Mouse (Mus musculus) central nervous system, embryonic 14 days (tissue): ENCODE results near the gene Kirrel2. TPM values are rescaled to one million over a fixed set of nuclear protein-coding genes. Genes with fewer than 3 reads are reported as not detected.

Experiments
- polyA plus RNA-seq: library from polyadenylated mRNA; depleted of rRNA; stranded (reverse); fragments of >200 nt; gene quantifications from 2 replicates; pipeline ENCODE4 v1.2.3, GENCODE M21; 2012; rRNA removed

Gene Kirrel2
- polyA plus RNA-seq = 1.2 and 1.9 TPM in 2 replicates

GRCm38 (mm10) chr7:30457629-30458330 is at the start of gene Kirrel2, which contains the start of gene Nphs1:
Kirrel2 (minus strand) TSS chr7:30457690.
Nphs1 (plus strand) TSS chr7:30458315.

GRCm38 (mm10) chr7:30493401-30493931 is 36.0 kb upstream of the Kirrel2 start, which contains the start of gene Prodh2:
Prodh2 (plus strand) TSS chr7:30493622.

GRCm38 (mm10) chr7:30444971-30445751 is 12.3 kb downstream of the Kirrel2 start, which contains the start of gene Aplp1:
Aplp1 (minus strand) TSS chr7:30445535.

GRCm38 (mm10) chr7:30421175-30421889 is 36.2 kb downstream of the Kirrel2 start, which contains the start of gene Nfkbid:
Nfkbid (plus strand) TSS chr7:30421732.

GRCm38 (mm10) chr7:30419561-30420499 is 37.7 kb downstream of the Kirrel2 start, which contains the start of gene Hcst:
Hcst (minus strand) TSS chr7:30419854.

GRCm38 (mm10) chr7:30413596-30413995 is 43.9 kb downstream of the Kirrel2 start, which contains the start of gene Tyrobp:
Tyrobp (plus strand) TSS chr7:30413760.

Other genes starting within 250 kb of the Kirrel2 start
- gene Polr2i, start 225.7 kb downstream of the Kirrel2 start, polyA plus RNA-seq = 269 and 294 TPM in 2 replicates
- 193 and 204 TPM in 2 replicates for gene Tbcb, start 225.4 kb downstream of the Kirrel2 start, polyA plus RNA-seq
- 0.12 and 0.14 TPM in 2 replicates for gene Ovol3, start 222.0 kb downstream of the Kirrel2 start, polyA plus RNA-seq
- 0.13 and 0.17 TPM in 2 replicates for gene Thap8, start 177.6 kb downstream of the Kirrel2 start, polyA plus RNA-seq
- 18.4 and 23.7 TPM in 2 replicates for gene Wdr62, start 177.3 kb downstream of the Kirrel2 start, polyA plus RNA-seq
- gene Clip3, start 166.0 kb downstream of the Kirrel2 start, polyA plus RNA-seq = 205 and 218 TPM in 2 replicates
- 139 and 146 TPM in 2 replicates for gene Alkbh6, start 149.0 kb downstream of the Kirrel2 start, polyA plus RNA-seq
- 31.1 and 59.8 TPM in 2 replicates for gene Syne4, start 142.9 kb downstream of the Kirrel2 start, polyA plus RNA-seq
- 0.53 and 0.69 TPM in 2 replicates for gene E130208F15Rik, start 135.9 kb downstream of the Kirrel2 start, polyA plus RNA-seq
- 21.2 and 23.7 TPM in 2 replicates for gene Sdhaf1, start 133.8 kb downstream of the Kirrel2 start, polyA plus RNA-seq
- gene Lrfn3, start 94.9 kb downstream of the Kirrel2 start, polyA plus RNA-seq = 21.5 and 22.5 TPM in 2 replicates
- gene Tyrobp, start 43.9 kb downstream of the Kirrel2 start, polyA plus RNA-seq = 28.6 and 28.9 TPM in 2 replicates
- 0.79 and 0.81 TPM in 2 replicates for gene Hcst, start 37.8 kb downstream of the Kirrel2 start, polyA plus RNA-seq
- 2.7 TPM in 2 replicates for gene Nfkbid, start 36.0 kb downstream of the Kirrel2 start, polyA plus RNA-seq
- 419 and 440 TPM in 2 replicates for gene Aplp1, start 12.2 kb downstream of the Kirrel2 start, polyA plus RNA-seq
- gene Nphs1, start 625 bp upstream of the Kirrel2 start, polyA plus RNA-seq = 1.2 and 2.2 TPM in 2 replicates
- not detected in 2 replicates for gene Prodh2, start 35.9 kb upstream of the Kirrel2 start, polyA plus RNA-seq
- 224 and 228 TPM in 2 replicates for gene Arhgap33, start 77.4 kb upstream of the Kirrel2 start, polyA plus RNA-seq
- gene Hspb6, start 94.5 kb upstream of the Kirrel2 start, polyA plus RNA-seq = 7.7 and 8.1 TPM in 2 replicates
- 24.6 and 24.9 TPM in 2 replicates for gene Proser3, start 94.6 kb upstream of the Kirrel2 start, polyA plus RNA-seq
- 51.4 and 53.4 TPM in 2 replicates for gene Lin37, start 102.1 kb upstream of the Kirrel2 start, polyA plus RNA-seq
- gene U2af1l4, start 105.6 kb upstream of the Kirrel2 start, polyA plus RNA-seq = 90.6 and 105 TPM in 2 replicates
- gene Gm49396, start 105.7 kb upstream of the Kirrel2 start, polyA plus RNA-seq = 6.8 and 8.1 TPM in 2 replicates
- gene Psenen, start 105.9 kb upstream of the Kirrel2 start, polyA plus RNA-seq = 130 and 143 TPM in 2 replicates
- gene Igflr1, start 107.7 kb upstream of the Kirrel2 start, polyA plus RNA-seq = 7.5 and 8.5 TPM in 2 replicates
- gene Kmt2b, start 131.0 kb upstream of the Kirrel2 start, polyA plus RNA-seq = 69.9 and 74.4 TPM in 2 replicates
- gene Zbtb32, start 141.2 kb upstream of the Kirrel2 start, polyA plus RNA-seq = 0.18 and 0.21 TPM in 2 replicates
- gene Upk1a, start 155.2 kb upstream of the Kirrel2 start, polyA plus RNA-seq = 2.3 and 2.6 TPM in 2 replicates
- gene Cox6b1, start 168.5 kb upstream of the Kirrel2 start, polyA plus RNA-seq = 788 and 848 TPM in 2 replicates
- gene Etv2, start 178.2 kb upstream of the Kirrel2 start, polyA plus RNA-seq = not detected in 2 replicates
- 91.4 and 95.2 TPM in 2 replicates for gene Rbm42, start 192.6 kb upstream of the Kirrel2 start, polyA plus RNA-seq
- gene Haus5, start 207.3 kb upstream of the Kirrel2 start, polyA plus RNA-seq = 35.7 and 41.2 TPM in 2 replicates
- gene Pmis2, start 213.9 kb upstream of the Kirrel2 start, polyA plus RNA-seq = not detected in 2 replicates
- not detected in 2 replicates for gene 2200002J24Rik, start 241.2 kb upstream of the Kirrel2 start, polyA plus RNA-seq